Comparison of ENCODE assay signal across 15 mouse cellular contexts in the genomic region with DNA sequence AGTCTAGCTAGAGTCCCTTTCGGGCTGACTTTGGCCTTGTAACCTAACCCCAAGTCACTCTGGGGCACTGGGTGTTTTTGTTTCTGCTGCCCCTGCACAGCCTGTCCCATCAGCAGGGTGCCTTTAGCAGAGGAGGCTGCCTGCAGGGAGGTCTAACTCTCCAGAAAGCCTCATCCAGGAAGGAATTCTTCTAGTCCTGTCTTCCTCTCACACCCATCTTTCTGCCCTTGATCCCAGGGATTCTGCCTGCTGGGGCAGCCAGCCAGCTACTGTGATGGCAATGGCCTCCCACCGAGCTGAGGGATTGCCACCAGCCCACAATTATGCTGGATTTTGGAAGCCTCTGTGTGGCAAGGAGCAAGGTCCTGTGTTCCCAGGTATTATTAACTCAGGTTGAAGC.
DNase-seq lines count a peak whose midpoint lies in the region; ATAC-seq and TF ChIP-seq lines count a peak whose summit lies in the region.
"Had no signal": no experiment of that assay in that cellular context is flagged by ENCODE, and none has a peak within 500 bp of the region (broad histone marks: within the 10 kb centered on the region; RNA-seq: fewer than 3 reads in every experiment).

No protein-coding gene starts in this region.

- peak overlapping the region; percentile 59; the same call in 1 of the 2 replicates for H3K27ac ChIP-seq in intestine, embryonic 14.5 days (ENCODE audit: low read depth)
- H3K27ac ChIP-seq in intestine, postnatal 0 days (ENCODE audit: low read depth, low read length): no peak overlapping the region
- H3K27ac ChIP-seq in embryonic facial prominence, embryonic 10.5 days (replicated peaks): peak overlapping the region; percentile 21; the same call in 1 of the 2 replicates
- H3K27ac ChIP-seq in limb, embryonic 10.5 days: peak overlapping the region; percentile 26
- H3K27ac ChIP-seq: heart, adult 2 months; kidney, postnatal 0 days had no signal

- peaks cover 19% of the 10 kb centered on the region for H3K4me1 ChIP-seq in intestine, embryonic 14.5 days (replicated peaks; ENCODE audit: control insufficient read depth, insufficient read depth, low read length)
- H3K4me1 ChIP-seq in intestine, postnatal 0 days (replicated peaks; ENCODE audit: control insufficient read depth, insufficient read depth, low read length): no peaks in the 10 kb centered on the region; the same call in 1 of the 2 replicates
- peaks cover 19% of the 10 kb centered on the region for H3K4me1 ChIP-seq in embryonic facial prominence, embryonic 10.5 days
- H3K4me1 ChIP-seq in limb, embryonic 10.5 days: peaks cover 14% of the 10 kb centered on the region

- 20% methylated on average over 2 of the region's 2 CpGs for WGBS in intestine, embryonic 14.5 days
- WGBS in intestine, postnatal 0 days: 50% methylated on average over 2 of the region's 2 CpGs
- WGBS in embryonic facial prominence, embryonic 10.5 days: 2% methylated on average over 2 of the region's 2 CpGs
- WGBS in limb, embryonic 10.5 days: 7% methylated on average over 2 of the region's 2 CpGs

- no peaks in the 10 kb centered on the region for H3K9me3 ChIP-seq in intestine, embryonic 14.5 days (ENCODE audit: control insufficient read depth, low read length)
- H3K9me3 ChIP-seq in intestine, postnatal 0 days (ENCODE audit: control insufficient read depth): no peaks in the 10 kb centered on the region
- no peaks in the 10 kb centered on the region for H3K9me3 ChIP-seq in embryonic facial prominence, embryonic 10.5 days
- no peaks in the 10 kb centered on the region for H3K9me3 ChIP-seq in limb, embryonic 10.5 days (replicated peaks)

- no peak for ATAC-seq in intestine, embryonic 14.5 days (replicated peaks; ENCODE audit: low FRiP score, low TSS enrichment, low read depth)
- ATAC-seq in intestine, postnatal 0 days: no peak
- ATAC-seq: activated CD4-positive, CD25-positive, alpha-beta regulatory T cell, adult 4 months had no signal

- H3K27me3 ChIP-seq in intestine, embryonic 14.5 days (replicated peaks; ENCODE audit: control insufficient read depth, insufficient read depth, low read length): no peaks in the 10 kb centered on the region
- no peaks in the 10 kb centered on the region for H3K27me3 ChIP-seq in intestine, postnatal 0 days (replicated peaks; ENCODE audit: control insufficient read depth, insufficient read depth, low read length)
- H3K27me3 ChIP-seq in embryonic facial prominence, embryonic 10.5 days (replicated peaks; ENCODE audit: low read depth, poor library complexity, severe bottlenecking): peaks cover 31% of the 10 kb centered on the region
- no peaks in the 10 kb centered on the region; the same call in 1 of the 2 replicates for H3K27me3 ChIP-seq in limb, embryonic 10.5 days (ENCODE audit: low read depth, poor library complexity, severe bottlenecking)

- no peak for TF ChIP-seq CTCF in intestine, postnatal 0 days (IDR thresholded peaks at IDR 0.05; ENCODE audit: low read depth)

- peak; percentile 6 for DNase-seq in adrenal gland, adult 2 months
- DNase-seq in adrenal gland, adult 18-20 months (ENCODE audit: low spot score in 2 of 2): no peak
- no peak for DNase-seq in intestine, embryonic 14.5 days (ENCODE audit: low spot score)
- peak; percentile 14 for DNase-seq in embryonic facial prominence, embryonic 10.5 days (ENCODE audit: low spot score)
- no peak for DNase-seq in limb, embryonic 10.5 days (ENCODE audit: low spot score)
- DNase-seq in layer of hippocampus, postnatal 25 days (ENCODE audit: extremely low spot score in 1 of 2, low spot score in 1 of 2): no peak
- no peak for DNase-seq in gastrocnemius, postnatal 10 days
- DNase-seq: heart, adult 2 months; heart, postnatal 4 days; thymus, adult 18-20 months had no signal

- H3K36me3 ChIP-seq in intestine, embryonic 14.5 days (ENCODE audit: control insufficient read depth, insufficient read depth, low read length): no peaks in the 10 kb centered on the region
- H3K36me3 ChIP-seq in intestine, postnatal 0 days (ENCODE audit: control insufficient read depth, insufficient read depth): no peaks in the 10 kb centered on the region
- no peaks in the 10 kb centered on the region for H3K36me3 ChIP-seq in embryonic facial prominence, embryonic 10.5 days (replicated peaks)
- H3K36me3 ChIP-seq in limb, embryonic 10.5 days: no peaks in the 10 kb centered on the region

- no peak overlapping the region for H3K4me2 ChIP-seq in intestine, embryonic 14.5 days (ENCODE audit: low read length)
- H3K4me2 ChIP-seq in intestine, postnatal 0 days (replicated peaks; ENCODE audit: low read depth): no peak overlapping the region
- H3K4me2 ChIP-seq: liver, embryonic 11.5 days; midbrain, embryonic 11.5 days had no signal

- no peak overlapping the region for H3K4me3 ChIP-seq in intestine, embryonic 14.5 days (ENCODE audit: low read depth, low read length)
- H3K4me3 ChIP-seq in intestine, postnatal 0 days (ENCODE audit: low read depth, low read length): no peak overlapping the region
- no peak overlapping the region for H3K4me3 ChIP-seq in embryonic facial prominence, embryonic 10.5 days
- H3K4me3 ChIP-seq in limb, embryonic 10.5 days: no peak overlapping the region
- H3K4me3 ChIP-seq: heart, adult 2 months had no signal

- H3K9ac ChIP-seq in intestine, embryonic 14.5 days (ENCODE audit: low read length): no peak overlapping the region
- no peak overlapping the region for H3K9ac ChIP-seq in intestine, postnatal 0 days (ENCODE audit: low read depth, low read length)

Comparison
In these comparisons a context has a peak if more than half of its experiments do, and no peak if none do; other contexts are left out.
1. DNase-seq: peak in adrenal gland, adult 2 months (single experiment) and embryonic facial prominence, embryonic 10.5 days (single experiment); none in adrenal gland, adult 18-20 months (0 of 2), intestine, embryonic 14.5 days (single experiment), limb, embryonic 10.5 days (single experiment), layer of hippocampus, postnatal 25 days (0 of 2) and gastrocnemius, postnatal 10 days (single experiment).